Mouse (Mus musculus): ENCODE measurements around the gene Epas1.

Epas1 gene

GRCm38 (mm10) chr17:86757621-86758020 is 4.1 kb downstream of the Epas1 start:
- DNase-seq = no peak

- no peak for DNase-seq
Observed at GRCm38 (mm10) chr17:86761859-86762258, 8.4 kb downstream of the Epas1 start.

DNA sequence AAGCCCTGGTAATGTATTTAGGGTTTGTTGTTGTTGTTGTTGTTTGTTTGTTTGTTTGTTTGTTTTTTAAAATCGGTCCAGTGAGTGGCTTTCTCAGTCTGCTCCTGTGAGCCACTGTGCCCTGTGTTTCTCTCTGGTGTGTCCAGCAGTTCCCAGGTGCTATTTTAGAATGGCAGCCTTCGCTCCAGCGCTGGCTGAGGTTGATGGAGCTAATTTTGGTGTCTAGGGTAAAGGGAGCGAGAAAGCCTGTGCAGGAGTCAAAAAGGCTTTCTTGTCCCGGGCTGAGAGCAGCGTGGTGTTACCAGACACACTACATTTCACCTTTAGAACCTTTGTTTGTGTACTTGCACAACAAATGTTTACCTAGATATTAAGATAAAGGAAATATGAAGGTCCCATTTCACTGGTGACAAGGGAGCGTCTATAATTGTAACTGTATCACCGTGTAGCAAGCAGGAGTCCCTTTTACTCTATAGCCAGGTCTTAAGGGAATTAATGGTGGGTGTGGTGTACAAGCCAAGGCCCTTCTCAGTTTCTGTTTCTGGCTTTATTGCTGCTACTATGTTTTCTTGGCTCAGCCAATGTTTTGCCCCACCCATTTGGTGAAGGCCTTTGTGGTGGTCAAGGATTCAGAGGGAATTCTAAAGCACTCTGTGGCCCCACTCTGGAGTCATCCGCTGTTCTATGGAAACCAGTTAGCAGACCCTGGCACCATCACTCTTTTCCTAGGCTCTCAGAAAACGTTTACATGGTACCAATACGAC is 9.2 kb downstream of the Epas1 start:
- no peak for DNase-seq

- peak; percentile 58 to 59 for DNase-seq
Observed at GRCm38 (mm10) chr17:86765762-86766404, 12.4 kb downstream of the Epas1 start.

- no peak for DNase-seq
Observed at GRCm38 (mm10) chr17:86766412-86766811, 12.9 kb downstream of the Epas1 start.

GRCm38 (mm10) chr17:86768596-86768995 is 15.1 kb downstream of the Epas1 start:
- DNase-seq = no peak

GRCm38 (mm10) chr17:86769330-86770211 is 16.1 kb downstream of the Epas1 start:
- DNase-seq = peak; percentile 93 to 97

GRCm38 (mm10) chr17:86770848-86771247 is 17.3 kb downstream of the Epas1 start:
- DNase-seq = peak in 1 of 2 experiments; percentile 52

DNA sequence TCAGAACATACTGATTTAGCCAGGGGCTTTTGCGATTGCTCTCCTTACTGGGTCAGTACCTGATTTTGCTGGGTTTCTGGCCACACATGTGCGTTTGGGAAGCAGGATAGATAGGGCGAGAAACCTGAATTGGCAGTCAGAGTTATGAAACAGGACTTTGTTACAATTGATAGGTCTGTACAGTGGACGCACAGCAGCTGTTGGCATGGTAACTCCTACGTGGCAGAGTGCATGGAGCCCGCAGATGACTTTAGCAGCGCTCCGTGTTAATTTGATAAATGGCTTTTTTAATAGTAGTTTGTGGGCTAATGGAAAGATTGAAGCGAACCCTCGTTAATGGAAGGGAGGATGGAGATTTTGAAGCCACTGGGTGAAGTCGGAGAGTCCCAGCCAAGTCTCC is 18.5 kb downstream of the Epas1 start:
- DNase-seq = no peak

- DNase-seq = no peak
Observed at GRCm38 (mm10) chr17:86772929-86773588, 19.6 kb downstream of the Epas1 start.

- DNase-seq = peak; percentile 46 to 74
Observed at GRCm38 (mm10) chr17:86776538-86776937, 23.0 kb downstream of the Epas1 start.

DNA sequence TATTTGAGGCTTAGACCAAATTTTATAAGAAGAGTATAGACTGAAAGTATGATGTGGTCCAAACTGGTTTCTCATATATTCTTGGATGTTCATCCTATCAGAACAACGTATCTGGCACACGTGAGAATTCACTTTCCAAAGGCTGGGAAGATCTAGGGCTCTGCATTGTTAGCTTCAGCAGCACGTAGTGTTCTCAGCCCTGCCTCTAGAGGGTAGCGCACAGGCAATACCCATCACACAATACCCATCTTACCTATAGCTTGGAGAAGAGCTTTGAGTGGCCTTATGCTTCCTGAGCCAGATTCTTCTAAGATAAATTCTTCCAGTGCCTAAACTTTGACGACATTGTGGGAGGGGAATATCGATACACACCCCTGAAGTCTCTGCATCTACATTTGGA is 24.6 kb downstream of the Epas1 start:
- DNase-seq = no peak

- DNase-seq = no peak
Observed at GRCm38 (mm10) chr17:86779191-86780130, 26.0 kb downstream of the Epas1 start.

- DNase-seq = no peak
Observed at GRCm38 (mm10) chr17:86780708-86781318, 27.3 kb downstream of the Epas1 start.

GRCm38 (mm10) chr17:86781755-86782400 is 28.4 kb downstream of the Epas1 start:
- DNase-seq = peak; percentile 82 to 83

GRCm38 (mm10) chr17:86784405-86784977 is 31.0 kb downstream of the Epas1 start:
- DNase-seq = no peak

GRCm38 (mm10) chr17:86785612-86786011 is 32.1 kb downstream of the Epas1 start:
- DNase-seq = no peak

DNA sequence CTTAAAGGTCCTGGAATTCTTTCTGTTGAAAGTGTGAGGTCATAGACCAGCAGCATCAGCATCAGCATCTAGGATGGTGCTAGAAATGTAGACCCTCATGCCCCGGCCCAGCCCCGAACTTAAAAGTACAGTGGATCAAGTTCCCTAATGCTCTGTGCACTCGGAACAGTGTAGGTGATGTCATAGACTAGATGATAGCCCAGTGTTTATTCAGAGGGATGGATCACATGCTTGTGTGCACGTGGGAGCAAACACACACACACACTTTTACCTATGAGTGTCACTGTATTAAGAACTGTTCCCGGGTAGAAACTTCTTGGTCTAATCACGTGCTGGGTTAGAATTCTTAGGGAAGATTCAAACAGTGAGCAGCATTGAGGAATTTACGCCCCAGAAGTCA is 33.0 kb downstream of the Epas1 start:
- no peak for DNase-seq

GRCm38 (mm10) chr17:86787805-86788204 is 34.3 kb downstream of the Epas1 start:
- DNase-seq = no peak

- peak in 1 of 2 experiments; percentile 67 for DNase-seq
Observed at GRCm38 (mm10) chr17:86788316-86788715, 34.8 kb downstream of the Epas1 start.

Data from kidney, postnatal 36 days (tissue).